Mouse (Mus musculus) gastrocnemius, adult 18-20 months (tissue): ENCODE data around the gene Trim60. TPM values are rescaled to one million over a fixed set of nuclear protein-coding genes. Genes with fewer than 3 reads are reported as not detected.
"Not testable (repeated sequence)": the region's sequence is repeated elsewhere in the genome, so short reads cannot be mapped to it uniquely, and the experiment has no call there.

Experiments used
- DNase-seq: peaks from one replicate; pipeline ENCODE4 v3.0.0; 2021; ENCODE audit warnings: low spot score
- long read RNA-seq, 2 experiments: library from polyadenylated mRNA; stranded (forward); transcript quantifications; one replicate each; pipeline ENCODE4 v2.0.0; 2021
- total RNA-seq, 2 experiments: library from RNA; stranded (reverse); gene quantifications; 2 replicates each; pipeline ENCODE4 v1.2.3; 2021

Gene Trim60
- not detected for total RNA-seq
- long read RNA-seq, experiment 1: 0 reads
- long read RNA-seq, experiment 2: 0 reads

DNA sequence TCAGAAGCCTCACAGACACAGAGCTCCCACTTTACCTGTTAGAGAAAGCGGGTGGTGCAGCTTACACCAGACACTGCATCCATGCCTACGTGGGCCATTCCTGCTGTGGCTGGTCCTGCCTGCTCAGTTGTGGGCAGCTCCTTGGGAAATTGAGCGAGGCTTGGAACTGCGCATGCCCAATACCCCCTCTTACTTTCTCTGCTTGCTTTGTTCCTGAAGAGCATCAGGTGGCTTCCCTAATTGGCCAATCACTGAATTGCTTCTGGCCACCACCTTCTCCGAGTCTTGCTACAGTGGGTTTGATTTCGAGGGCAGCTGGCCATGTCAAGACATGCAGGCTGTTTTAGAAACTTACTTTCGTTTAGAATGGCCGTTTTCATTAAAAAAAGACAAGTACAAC is at the start of gene Trim60, which contains the start of gene Trim61:
Trim60 (minus strand) TSS at position 162 of the 400 bp plus-strand sequence.
Trim61 (minus strand) TSS at position 101 of the 400 bp plus-strand sequence.
- no peak for DNase-seq

DNA sequence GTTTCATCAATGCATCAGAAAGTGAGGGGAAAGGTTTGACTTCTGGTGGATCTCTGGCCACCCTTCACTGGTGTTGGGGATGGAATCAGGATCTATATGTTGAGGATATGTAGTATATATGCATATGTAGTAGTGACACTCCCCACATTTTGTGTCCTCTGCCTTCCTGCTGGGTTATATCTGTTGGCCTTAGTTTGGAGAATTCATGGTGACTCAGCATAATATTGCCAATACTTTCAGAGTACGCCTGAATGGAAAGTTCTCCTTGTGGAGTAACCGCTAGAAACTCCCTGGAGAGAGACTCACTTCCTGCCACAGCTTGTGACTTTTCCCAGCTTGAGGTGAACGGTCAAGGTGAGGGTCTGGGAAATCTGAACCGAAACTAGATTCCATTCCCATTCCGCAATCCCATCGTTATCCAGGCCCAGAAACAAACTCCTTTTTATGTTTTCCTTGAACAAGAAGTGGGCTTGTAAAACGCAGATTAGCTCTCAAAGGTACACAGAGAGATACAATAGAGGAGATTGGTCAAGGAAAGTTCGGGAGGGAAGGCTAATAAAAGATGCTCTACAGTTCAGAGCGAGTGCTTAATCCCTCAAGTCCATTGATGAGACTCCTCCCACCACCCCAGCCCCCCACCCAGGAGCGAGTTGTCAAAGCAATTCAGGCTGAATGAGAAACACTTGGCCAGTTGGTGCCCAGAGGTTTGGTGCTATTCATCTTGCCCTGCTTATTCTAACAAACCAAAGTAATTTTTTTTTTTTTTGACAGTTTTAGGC is 49.5 kb upstream of the Trim60 start:
- no peak for DNase-seq

DNA sequence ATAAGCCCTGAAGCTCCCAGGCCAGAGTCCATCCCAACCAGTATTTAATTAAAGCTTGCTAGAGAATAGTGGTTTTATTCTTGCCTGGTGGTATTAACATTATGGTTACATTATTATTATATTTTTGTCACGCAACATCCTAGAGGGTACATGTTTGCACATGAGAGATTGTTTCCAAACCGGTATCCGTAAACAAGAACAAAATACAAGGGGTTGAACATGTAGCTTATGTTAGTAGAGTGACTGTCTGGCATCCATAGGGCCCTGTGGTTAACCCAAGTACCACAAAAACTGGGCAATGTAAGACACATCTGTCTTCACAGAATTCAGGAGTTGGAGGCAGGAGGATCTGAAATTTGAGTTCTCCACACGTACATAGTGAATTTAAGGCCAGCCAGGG is 48.6 kb upstream of the Trim60 start:
- no peak for DNase-seq

DNA sequence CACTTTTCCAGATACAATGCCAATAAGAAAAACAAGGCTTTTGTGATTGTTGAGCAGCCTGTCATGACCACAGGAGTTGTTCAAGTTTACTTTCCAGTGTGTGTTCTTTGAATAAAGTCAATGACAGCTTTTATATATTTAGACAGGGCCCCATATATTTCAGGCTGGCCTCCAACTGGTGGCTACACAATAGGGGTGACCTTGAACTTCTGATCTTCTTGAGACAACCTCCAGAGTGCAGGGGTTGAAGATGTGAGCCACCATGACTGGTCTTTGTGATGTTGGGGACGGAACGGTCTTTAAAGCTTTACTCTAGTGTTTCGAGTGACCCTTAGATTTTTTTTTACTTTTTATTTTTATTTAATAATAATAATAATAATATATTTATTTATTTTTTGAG is 47.2 kb upstream of the Trim60 start:
- no peak for DNase-seq

DNA sequence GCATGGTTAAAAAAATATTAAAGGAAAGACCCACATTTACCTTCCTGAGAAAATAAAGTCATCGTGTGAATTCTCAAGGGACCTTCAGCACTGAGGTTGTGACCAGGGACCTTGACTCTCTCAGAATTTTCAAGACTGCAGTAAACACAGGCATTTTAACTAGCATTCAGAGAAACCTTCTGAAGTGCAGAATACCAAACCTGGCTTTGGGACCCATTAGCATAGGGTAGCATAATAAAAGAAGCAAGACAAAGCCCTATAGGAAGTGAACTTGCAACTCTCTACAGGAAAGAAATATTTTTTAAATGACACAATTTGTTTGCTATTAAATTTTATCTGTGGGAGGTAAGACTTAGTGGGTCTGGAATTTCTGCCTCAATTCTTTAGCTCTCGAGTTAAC is 45.7 kb upstream of the Trim60 start:
- no peak for DNase-seq

DNA sequence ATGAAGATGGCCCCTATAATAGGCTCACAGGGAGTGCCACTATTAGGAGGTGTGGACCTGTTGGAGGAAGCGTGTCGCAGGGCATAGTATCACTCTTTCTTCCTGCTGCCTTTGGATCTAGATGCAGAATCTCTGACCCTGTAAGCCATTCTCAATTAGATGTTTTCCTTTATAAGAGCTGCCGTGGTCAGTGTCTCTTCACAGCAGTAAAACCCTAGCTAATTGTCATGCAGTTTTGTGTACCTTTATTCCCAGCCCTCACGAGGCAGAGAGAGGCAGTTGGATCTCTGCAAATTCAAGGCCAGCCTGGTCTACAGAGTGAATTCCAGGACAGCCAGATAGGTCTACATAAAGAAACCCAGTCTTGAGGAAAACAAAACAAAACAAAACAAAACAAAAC is 43.8 kb upstream of the Trim60 start:
- DNase-seq: no peak

DNA sequence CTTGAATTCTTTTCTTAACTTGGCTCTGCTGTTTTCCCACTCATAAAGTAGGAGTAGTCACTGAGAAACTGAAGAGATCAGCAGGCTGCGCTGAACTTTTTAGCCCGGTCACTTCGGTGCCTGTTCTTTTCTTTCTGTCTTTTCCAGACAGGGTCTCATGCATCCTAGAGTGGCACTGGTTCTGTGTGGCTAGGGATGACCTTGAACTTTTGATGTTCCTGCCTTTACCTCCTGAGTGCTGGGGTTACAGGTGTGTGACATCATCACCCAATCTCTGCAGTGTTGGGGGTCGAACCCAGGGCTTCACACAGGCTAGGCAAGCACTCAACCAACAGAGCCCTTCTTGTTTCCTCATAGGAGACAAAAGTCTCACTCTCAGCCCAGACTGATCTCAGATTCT is 38.3 kb upstream of the Trim60 start:
- DNase-seq: no peak

DNA sequence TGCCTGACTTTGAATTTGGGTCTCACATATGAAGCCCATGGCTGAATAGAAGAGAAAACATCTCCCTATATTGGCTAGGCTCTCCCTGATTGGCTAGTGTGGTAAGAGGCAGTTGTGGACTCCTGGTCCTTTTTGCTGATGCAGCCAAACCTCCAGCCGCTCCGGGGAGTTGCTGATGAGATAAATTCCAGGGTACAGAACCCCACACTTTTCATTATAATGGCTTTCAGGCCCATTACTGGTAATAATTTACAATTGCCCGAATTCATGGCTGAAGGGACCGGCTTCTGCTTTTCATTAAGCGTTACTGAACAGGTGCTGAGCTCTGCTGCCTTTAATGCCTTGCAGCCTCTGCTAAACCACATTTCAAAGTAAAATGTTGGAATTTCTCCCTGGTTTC is 35.6 kb upstream of the Trim60 start:
- DNase-seq: no peak

DNA sequence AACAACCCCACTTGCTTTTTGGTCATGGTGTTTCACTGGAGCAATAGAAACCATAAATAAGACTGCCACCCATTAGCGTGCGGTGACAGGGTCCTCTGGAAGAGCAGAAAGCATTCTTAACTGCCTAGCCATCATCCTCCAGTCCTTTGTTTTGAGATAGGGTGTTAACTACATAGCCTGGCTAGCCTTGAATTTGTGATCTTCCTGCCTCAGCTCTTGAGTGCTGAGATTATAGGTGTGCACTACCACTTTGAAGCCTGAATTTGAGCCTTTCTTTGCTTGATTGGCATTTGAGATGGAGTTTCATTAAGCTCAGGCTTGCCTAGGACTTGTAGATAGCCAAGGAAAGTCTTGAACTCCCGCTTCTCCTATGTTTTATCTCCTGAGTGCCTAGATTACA is 35.2 kb upstream of the Trim60 start:
- no peak for DNase-seq

DNA sequence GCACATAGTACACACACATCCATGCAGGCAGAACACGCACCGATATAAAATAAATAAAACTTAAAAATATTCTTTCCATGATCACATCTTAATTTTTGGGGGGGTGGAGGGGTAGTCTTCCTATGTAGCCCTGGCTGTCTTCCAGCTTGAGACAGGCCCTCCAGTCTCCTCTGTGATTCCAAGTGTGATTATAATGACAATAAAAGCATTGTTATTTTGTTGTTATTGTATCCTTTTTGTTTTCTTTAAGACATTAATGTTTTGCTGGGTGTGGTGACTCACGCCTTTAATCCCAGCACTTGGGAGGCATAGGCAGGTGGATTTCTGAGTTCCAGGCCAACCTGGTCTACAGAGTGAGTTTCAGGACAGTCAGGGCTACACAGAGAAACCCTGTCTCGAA is 29.4 kb upstream of the Trim60 start:
- no peak for DNase-seq

DNA sequence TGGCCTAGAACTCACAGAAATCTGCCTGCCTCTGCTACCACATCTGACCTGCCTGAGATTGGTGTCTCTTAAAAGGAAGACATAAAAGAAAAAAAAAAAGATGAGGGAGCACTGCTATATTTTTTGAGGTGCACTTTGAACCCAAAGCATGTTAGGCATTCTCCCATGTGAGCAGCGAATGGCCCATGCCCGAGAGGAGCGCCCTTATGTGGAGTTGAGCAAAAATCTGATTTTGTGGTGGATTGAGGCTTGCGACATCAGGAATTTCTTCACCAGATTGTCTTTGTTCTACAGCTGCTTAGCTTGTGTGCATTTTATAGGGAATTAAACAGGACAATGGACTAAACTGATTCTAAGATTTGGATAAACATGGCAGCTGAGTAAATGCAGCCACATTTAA is 28.8 kb upstream of the Trim60 start:
- no peak for DNase-seq

DNA sequence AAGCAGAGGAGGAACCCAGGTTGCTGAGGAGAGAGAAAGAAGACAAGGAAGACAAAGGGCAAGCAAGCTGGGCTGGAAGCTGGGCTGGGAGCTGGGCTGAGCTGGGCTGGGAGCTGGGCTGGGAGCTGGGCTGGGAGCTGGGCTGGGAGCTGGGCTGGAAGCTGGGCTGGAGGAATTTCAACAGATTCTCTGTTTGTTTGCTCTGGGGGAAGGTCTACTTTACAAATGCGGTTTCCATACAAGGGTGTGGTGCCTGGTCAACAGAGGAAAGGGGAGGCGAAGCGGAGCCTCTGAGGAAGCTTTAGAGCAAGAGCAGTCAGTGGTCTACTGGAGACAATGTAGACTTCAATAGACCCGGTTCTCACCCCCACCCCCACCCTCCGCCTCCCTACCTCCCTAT is 28.2 kb upstream of the Trim60 start:
- no peak for DNase-seq

DNA sequence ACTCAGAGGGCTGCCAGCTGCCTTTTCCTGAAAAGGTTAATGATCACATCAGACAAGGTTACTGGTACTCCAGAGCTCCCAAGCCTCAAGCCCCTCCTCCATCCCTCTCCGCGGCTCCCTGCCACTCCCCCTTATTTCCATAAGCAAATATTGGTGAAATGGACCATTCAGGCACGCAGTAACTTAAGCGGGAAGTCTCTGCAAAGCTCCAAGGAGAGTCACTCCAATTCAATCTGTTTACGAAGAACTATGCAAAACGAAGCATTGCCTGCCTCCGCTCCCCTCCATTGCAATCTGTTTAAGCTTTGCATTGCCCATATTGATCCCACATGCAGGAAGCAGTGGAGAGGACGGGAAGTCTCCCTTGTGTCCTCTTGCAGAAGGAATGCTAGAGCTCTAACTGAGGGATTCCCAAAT is 18.7 kb upstream of the Trim60 start, which contains the start of gene Apela:
Apela (minus strand) TSS at position 220 of the 417 bp plus-strand sequence.
- no peak for DNase-seq

DNA sequence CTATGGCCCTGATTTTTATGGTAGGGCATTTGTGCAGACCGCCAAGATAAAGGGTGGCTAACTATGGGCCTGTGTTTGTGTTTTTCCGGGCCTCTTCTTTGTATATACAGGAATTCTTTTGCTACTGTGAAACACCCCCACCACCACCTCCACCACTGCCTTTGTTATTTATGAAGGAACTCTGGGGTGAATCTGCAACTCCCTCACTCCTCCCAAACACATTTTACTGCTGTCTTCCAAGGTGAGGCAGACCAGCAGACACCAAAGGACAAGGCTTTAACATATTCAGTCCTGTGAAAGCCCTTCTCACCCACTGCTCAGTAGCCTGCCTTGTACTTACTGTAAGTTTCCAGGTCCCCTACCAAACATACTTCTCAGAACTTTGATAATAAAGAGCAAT is 15.8 kb upstream of the Trim60 start:
- DNase-seq: no peak

DNA sequence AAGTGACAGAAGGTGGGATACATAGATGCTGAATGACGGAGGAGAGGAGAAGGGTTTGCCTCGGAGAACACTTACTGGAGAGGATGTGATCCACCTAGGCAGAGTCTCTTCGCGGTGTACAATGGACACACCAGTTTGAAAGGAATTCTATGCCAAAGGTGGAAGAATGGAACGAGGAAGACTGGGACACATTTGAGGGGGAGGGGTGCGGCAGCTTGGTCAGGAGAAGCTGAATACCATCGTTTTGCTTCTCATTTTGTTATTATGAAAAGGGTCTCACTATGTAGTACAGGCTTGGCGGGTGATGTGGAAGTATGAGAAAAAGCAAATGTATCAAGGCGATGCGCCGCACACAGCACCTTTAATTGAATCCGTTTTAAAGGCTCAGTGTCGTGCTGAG is 14.7 kb upstream of the Trim60 start:
- no peak for DNase-seq

DNA sequence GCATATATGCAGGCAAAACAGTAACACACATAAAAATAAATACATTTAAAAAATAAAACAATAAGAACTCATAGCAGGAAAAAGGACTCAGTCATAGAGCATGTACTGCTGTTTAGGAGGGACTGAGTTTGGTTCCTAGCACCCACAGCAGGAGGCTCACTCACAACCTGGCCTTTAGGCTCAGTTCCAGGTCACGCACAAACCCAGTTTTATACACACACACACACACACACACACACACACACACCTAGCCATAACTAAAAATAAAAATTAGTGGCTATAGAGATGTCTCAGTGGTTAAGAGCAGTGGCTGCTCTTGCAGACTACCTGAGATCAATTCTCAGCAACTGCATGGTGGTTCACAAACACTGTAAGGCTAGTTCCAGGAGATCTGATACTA is 13.7 kb upstream of the Trim60 start:
- no peak for DNase-seq

DNA sequence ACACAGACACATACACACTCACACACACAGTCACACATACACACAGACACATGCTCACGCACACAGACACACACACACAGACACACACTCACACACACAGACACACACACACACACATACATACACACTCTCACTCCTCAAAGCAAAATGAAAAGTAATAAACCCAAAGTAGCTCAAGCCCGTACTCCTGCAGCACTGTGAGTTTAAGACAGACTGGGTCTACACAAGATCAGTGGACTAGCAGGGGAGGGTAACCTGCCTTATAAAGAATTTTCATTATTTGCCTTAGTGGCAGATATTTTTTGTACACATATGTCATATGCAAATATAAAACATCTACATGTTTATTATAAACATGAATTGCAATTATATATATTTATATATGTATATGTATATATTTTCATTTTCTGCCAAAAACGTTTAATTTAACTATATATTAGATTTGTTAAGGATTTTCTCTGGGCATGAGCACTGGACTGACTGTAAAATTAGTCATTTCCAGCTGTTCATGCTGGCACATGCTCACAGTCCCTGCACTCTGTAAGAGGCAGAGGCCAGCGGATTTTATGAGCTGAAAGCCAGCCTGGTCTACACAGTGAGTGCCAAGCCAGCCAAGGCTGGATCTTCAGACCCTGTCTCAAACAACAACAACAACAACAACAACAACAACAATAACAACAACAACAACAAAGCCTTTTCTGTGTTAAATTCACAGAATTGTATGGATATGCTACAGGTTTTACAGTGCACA is 12.5 kb upstream of the Trim60 start:
- DNase-seq: no peak

DNA sequence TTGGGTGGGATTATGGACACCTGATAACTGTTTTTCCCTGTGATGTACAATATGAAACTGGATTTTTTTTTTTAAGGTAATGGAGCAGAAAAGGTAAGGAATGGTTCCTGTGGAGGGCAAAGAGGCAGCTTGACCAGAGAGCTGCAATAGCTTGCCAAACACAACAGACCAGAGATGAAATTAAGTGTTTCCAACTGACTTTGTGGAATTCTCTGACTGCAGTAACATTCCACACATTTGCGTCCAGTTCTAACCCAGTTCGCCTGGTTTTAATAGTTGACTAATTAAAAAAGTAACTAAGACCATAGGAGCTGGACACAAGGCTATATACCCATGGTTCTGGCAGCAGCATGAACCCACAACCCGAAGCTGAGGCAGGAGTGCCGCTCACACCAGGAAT is 11.4 kb upstream of the Trim60 start:
- no peak for DNase-seq

DNA sequence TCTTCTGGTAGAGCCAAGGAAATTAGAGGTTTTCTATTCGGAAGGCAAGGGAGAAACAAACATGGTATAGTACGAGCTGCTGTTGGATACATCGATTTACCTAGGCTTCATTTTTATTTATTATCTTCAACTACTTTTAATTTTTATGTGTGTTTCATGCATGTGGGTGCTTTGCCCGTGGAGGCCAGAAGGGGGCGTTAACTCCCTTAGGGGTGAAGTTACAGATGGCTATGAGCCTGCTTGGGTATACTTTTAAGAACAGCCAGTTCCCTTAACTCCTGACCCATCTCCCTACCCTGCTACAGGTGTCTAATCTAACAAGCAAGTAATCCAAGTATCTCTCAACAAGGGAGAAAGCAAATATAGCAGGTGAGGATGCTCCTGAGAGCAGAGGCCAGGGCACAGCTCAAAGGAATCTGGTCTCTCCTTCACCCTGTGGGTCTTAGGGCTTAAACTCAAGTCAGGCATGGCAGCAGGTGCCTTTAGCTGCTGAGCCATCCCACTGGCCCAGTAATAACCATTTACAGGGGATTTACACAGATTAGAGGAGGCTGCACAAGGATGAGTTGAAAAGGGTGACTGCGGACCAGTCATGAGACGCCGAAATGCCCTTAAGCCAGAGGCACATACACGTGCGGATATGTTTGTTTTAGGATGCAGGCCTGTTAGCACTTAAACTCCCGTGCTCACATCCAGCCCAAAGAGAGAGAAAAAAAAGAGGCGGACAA is 10.7 kb upstream of the Trim60 start:
- no peak for DNase-seq

DNA sequence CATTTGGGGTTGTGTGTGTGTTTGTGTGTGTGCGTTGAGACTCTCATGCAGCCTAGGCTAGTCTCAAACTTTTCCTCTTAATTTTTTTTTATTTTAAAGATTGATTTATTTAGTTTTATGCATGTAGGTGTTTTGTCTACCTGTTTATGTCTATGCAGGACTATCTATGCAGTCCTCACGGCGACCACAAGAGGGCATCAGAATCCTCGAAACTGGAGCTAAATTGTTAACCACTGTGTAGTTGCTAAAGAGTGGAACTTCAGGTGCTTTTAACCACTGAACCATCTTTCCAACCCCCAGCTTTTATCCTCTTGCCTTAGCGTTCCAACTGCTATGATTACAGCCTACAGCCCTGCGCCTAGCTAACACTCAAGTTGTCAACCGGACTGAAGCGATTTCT is 4.1 kb upstream of the Trim60 start:
- DNase-seq: peak; percentile 29

DNA sequence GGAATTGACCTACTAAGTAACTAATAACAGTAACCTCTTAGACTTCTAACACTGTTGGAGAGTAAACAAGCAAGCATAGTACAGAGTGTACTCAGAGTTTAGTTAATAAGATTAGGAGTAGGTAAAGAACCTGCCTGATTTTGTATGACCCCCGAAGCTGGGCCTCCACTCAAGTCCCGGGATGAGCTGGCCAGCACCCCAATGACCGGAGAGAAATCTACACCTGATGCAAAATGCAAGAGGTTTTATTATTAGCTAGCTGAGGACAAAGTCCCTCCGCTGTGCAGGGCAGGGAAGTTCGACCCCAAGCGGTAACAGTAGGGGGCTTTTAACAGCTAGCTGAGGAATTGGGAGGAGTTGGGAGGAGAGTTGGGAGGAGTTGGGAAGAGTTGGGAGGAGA is 10.8 kb downstream of the Trim60 start:
- not testable (repeated sequence) for DNase-seq

DNA sequence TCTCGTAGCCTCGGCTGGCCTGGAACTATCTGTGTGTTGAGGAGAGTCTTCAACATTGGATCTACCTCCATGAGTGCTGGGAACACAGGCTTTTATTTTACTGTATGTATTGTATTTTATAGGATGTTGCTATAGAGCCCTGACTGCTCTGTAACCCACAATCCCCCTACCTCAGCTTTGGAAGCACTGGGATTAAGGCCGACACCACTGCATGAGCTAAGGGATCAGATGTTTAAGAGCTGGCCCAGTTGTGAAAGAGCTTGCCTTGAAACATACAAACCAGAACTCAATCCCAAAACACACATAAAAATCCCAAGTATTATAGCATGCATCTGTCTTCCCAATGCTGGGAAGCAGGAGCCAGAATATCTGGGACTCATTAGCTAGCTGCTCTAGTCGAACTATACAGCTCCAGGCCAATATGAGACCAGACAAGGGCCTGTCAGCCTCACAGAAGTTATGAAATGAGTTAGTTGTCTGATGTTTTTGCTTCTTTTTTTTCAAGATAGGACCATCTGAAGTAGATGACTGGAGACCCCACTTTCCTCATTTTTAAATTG is 19.5 kb downstream of the Trim60 start:
- no peak for DNase-seq
